ENCODE assay signal across 12 mouse cellular contexts in genomic region chr4:34960781-34961560, GRCm38 (mm10).
DNase-seq lines count a peak whose midpoint lies in the region; ATAC-seq lines count a peak whose summit lies in the region.
"Had no signal": no experiment of that assay in that cellular context is flagged by ENCODE, and none has a peak within 500 bp of the region (broad histone marks: within the 10 kb centered on the region; RNA-seq: fewer than 3 reads in every experiment).

No protein-coding gene starts in this region.

- no peak overlapping the region for H3K27ac ChIP-seq in midbrain, embryonic 15.5 days
- H3K27ac ChIP-seq in midbrain, embryonic 13.5 days = no peak overlapping the region
- H3K27ac ChIP-seq: heart, embryonic 13.5 days; stomach, embryonic 15.5 days had no signal

- peak; percentile 41 for DNase-seq in embryo, embryonic 11 days
- no peak for DNase-seq in embryo, embryonic 10.5 days (ENCODE audit: low spot score)
- peak; percentile 31 for DNase-seq in kidney, adult 11 months
- no peak for DNase-seq in kidney, adult 18-20 months
- peak; percentile 22 for DNase-seq in retina, embryonic 14.5 days (ENCODE audit: low spot score)
- no peak for DNase-seq in natural killer cell, adult 2 months (ENCODE audit: low spot score in 2 of 2)
- DNase-seq: B cell, adult 2 months; cerebellum, adult 18-20 months had no signal

- no peaks in the 10 kb centered on the region for H3K36me3 ChIP-seq in midbrain, embryonic 15.5 days (replicated peaks)
- no peaks in the 10 kb centered on the region for H3K36me3 ChIP-seq in midbrain, embryonic 13.5 days
- H3K36me3 ChIP-seq: heart, embryonic 13.5 days; stomach, embryonic 15.5 days had no signal

- no peak overlapping the region for H3K4me3 ChIP-seq in midbrain, embryonic 15.5 days
- H3K4me3 ChIP-seq in midbrain, embryonic 13.5 days (replicated peaks) = no peak overlapping the region
- H3K4me3 ChIP-seq: heart, embryonic 13.5 days; stomach, embryonic 15.5 days had no signal

- H3K4me1 ChIP-seq in midbrain, embryonic 15.5 days = peaks cover 4% of the 10 kb centered on the region; the same call in 1 of the 2 replicates
- H3K4me1 ChIP-seq in midbrain, embryonic 13.5 days (replicated peaks) = 0 out of 2 replicates have a peak, but pooled peaks cover 2% of the 10 kb centered on the region

- no peak overlapping the region for H3K9ac ChIP-seq in midbrain, embryonic 15.5 days
- no peak overlapping the region for H3K9ac ChIP-seq in midbrain, embryonic 13.5 days (replicated peaks)
- H3K9ac ChIP-seq: heart, embryonic 13.5 days; stomach, embryonic 15.5 days had no signal

- 76% methylated on average over 15 of the region's 15 CpGs for WGBS in midbrain, embryonic 15.5 days
- WGBS in midbrain, embryonic 13.5 days = 78% methylated on average over 15 of the region's 15 CpGs

- no peak overlapping the region for H3K4me2 ChIP-seq in midbrain, embryonic 15.5 days
- no peak overlapping the region for H3K4me2 ChIP-seq in midbrain, embryonic 13.5 days (replicated peaks)
- H3K4me2 ChIP-seq: heart, embryonic 13.5 days; stomach, embryonic 15.5 days had no signal

- no peaks in the 10 kb centered on the region for H3K27me3 ChIP-seq in midbrain, embryonic 15.5 days (replicated peaks)
- no peaks in the 10 kb centered on the region for H3K27me3 ChIP-seq in midbrain, embryonic 13.5 days
- H3K27me3 ChIP-seq: stomach, embryonic 15.5 days had no signal

- no peaks in the 10 kb centered on the region for H3K9me3 ChIP-seq in midbrain, embryonic 15.5 days
- no peaks in the 10 kb centered on the region for H3K9me3 ChIP-seq in midbrain, embryonic 13.5 days
- H3K9me3 ChIP-seq: heart, embryonic 13.5 days; stomach, embryonic 15.5 days had no signal

- ATAC-seq in midbrain, embryonic 15.5 days (replicated peaks) = 0 out of 2 replicates have a peak, but pooled peaks have one; percentile 28
- no peak for ATAC-seq in midbrain, embryonic 13.5 days

Comparison
In these comparisons a context has a peak if more than half of its experiments do, and no peak if none do; other contexts are left out.
1. DNase-seq: peak in embryo, embryonic 11 days (single experiment), kidney, adult 11 months (single experiment) and retina, embryonic 14.5 days (single experiment); none in embryo, embryonic 10.5 days (single experiment), kidney, adult 18-20 months (single experiment) and natural killer cell, adult 2 months (0 of 2).